Mouse (Mus musculus): ENCODE measurements at regions not wholly inside any gene's neighbourhood (a gene's known extent, or its start where the extent isn't known, plus 50 kb on each side); places are given as distances from the start of the nearest gene placed in this dataset.

DNA sequence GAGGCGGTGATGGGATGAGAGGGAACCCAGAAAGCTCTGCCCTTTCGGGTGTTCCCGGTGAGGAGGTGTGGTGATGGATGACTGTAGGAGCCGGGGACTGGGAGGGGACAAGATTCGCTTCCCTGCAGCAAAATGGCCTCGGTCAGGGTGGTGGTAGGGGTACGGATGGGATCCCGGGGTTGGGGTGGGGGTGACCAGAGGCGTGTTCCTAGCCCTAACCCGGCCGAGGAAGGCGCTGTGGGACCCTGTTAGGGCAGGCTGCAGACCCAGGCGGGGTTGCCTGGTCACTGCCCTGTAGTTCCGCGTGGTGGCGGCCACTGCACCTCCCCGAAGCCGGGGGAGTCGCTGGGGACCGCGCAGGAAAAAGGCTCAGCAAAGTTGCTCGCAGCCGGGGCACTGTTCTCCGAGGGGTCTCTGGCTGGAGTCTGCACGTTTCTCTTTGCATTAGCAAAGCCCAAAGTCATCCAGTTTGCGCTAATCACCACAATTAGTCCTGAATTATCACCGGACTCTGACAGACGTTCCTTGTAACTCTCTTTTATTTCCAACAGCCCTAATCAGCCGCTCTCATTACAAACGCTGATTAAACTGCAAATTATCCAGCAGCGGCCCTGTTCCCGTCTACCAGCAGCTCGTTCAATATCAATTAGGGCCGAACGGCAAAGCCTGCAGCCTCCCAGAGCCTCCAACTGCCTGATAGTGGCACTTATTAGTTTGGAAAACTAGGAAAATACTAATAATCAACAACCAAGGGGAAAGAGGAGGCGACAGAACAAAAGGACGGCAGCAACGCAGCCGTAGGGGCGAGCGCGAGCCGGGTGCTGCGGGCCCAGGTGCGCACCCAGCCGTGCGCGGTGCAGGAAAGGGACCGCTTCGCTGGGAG is 78.8 kb upstream of the Tbca start:
- DNase-seq, result peak; percentile 16

GRCm38 (mm10) chr13:94710574-94711172 is 78.0 kb upstream of the Tbca start:
- no peak for DNase-seq

GRCm38 (mm10) chr13:94713451-94713850 is 75.3 kb upstream of the Tbca start:
- no peak for DNase-seq

DNA sequence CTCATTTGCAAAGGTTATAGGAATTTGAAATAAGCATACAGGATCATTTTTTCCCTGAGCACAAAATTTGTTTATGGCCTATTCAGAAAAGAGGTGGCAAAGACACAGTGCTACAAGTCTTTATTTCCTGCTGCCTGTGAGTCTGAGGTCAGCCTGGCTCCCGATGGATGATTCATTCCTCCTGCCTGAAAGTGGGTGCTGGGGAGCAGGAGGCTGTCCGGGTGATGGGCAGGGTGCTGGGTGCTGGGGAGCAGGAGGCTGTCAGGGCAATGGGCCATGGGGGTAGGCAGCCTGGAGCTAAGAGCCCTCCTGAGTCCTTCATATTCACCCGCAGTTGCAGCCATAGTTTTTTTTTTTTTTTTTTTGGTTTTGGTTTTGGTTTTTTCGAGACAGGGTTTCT is 67.1 kb upstream of the Tbca start:
- DNase-seq, result no peak
